Mouse (Mus musculus): ENCODE measurements around the gene Krtap4-6. TPM values are rescaled to one million over a fixed set of nuclear protein-coding genes. Genes with fewer than 3 reads are reported as not detected.
"Not testable (repeated sequence)": the region's sequence is repeated elsewhere in the genome, so short reads cannot be mapped to it uniquely, and the experiment has no call there.

Gene Krtap4-6
- not detected in 2 replicates for polyA plus RNA-seq (2015; fragmentation: Nextera tagmentation; extraction: Ambion mirVana)

GRCm38 (mm10) chr11:99665860-99666259, at the start of gene Krtap4-6:
Gene Krtap4-6 (minus strand): TSS chr11:99665960.
- no peak within 1 kb of the TSS for H3K4me3 ChIP-seq (ENCODE audit: low read length)
- H3K36me3 ChIP-seq (ENCODE audit: control insufficient read depth, insufficient read depth, low read length) = no peaks in the 10 kb centered on the region
- no peak within 1 kb of the TSS for H3K9ac ChIP-seq (ENCODE audit: low read depth, low read length)
- H3K27ac ChIP-seq (ENCODE audit: low read length) = no peak within 1 kb of the TSS
- H3K4me1 ChIP-seq (ENCODE audit: control insufficient read depth, insufficient read depth, low read length) = no peaks in the 10 kb centered on the region
- H3K4me2 ChIP-seq (ENCODE audit: low read depth, low read length) = no peak within 1 kb of the TSS
- no peaks in the 10 kb centered on the region for H3K9me3 ChIP-seq (ENCODE audit: control insufficient read depth, low read length)
- no peak for ATAC-seq
- H3K27me3 ChIP-seq (replicated peaks; ENCODE audit: control insufficient read depth, insufficient read depth, low read length) = no peaks in the 10 kb centered on the region

- no peak for ATAC-seq
- H3K9me3 ChIP-seq (ENCODE audit: control insufficient read depth, low read length) = no peaks in the 10 kb centered on the region
- no peak within 1 kb of the TSS for H3K4me3 ChIP-seq (ENCODE audit: low read length)
- no peaks in the 10 kb centered on the region for H3K36me3 ChIP-seq (ENCODE audit: control insufficient read depth, insufficient read depth, low read length)
- H3K4me2 ChIP-seq (ENCODE audit: low read depth, low read length) = no peak within 1 kb of the TSS
- H3K4me1 ChIP-seq (ENCODE audit: control insufficient read depth, insufficient read depth, low read length) = no peaks in the 10 kb centered on the region
- WGBS = 89% methylated on average over 1 of the region's 1 CpGs
- H3K9ac ChIP-seq (ENCODE audit: low read depth, low read length) = no peak within 1 kb of the TSS
- no peaks in the 10 kb centered on the region for H3K27me3 ChIP-seq (replicated peaks; ENCODE audit: control insufficient read depth, insufficient read depth, low read length)
- no peak within 1 kb of the TSS for H3K27ac ChIP-seq (ENCODE audit: low read length)
Observed at GRCm38 (mm10) chr11:99690463-99690862, 24.7 kb upstream of the Krtap4-6 start, which contains the start of gene Gm14190. Gene Gm14190 (minus strand): TSS chr11:99690740.

GRCm38 (mm10) chr11:99685235-99685634, 19.5 kb upstream of the Krtap4-6 start:
- H3K9me3 ChIP-seq (ENCODE audit: control insufficient read depth, low read length); ATAC-seq; H3K9ac ChIP-seq (ENCODE audit: low read depth, low read length); H3K4me2 ChIP-seq (ENCODE audit: low read depth, low read length); H3K27me3 ChIP-seq (replicated peaks; ENCODE audit: control insufficient read depth, insufficient read depth, low read length); H3K4me1 ChIP-seq (ENCODE audit: control insufficient read depth, insufficient read depth, low read length); H3K4me3 ChIP-seq (ENCODE audit: low read length); H3K27ac ChIP-seq (ENCODE audit: low read length); H3K36me3 ChIP-seq (ENCODE audit: control insufficient read depth, insufficient read depth, low read length): not testable (repeated sequence)
- WGBS = 75% methylated on average over 1 of the region's 1 CpGs

GRCm38 (mm10) chr11:99683481-99683880, 17.7 kb upstream of the Krtap4-6 start:
- whole genome bisulfite sequencing = 89% methylated on average over 2 of the region's 2 CpGs
- Histone ChIP-seq H3K27me3 (replicated peaks; ENCODE audit: control insufficient read depth, insufficient read depth, low read length) (no peaks in the 10 kb centered on the region), H3K36me3 (ENCODE audit: control insufficient read depth, insufficient read depth, low read length) (no peaks in the 10 kb centered on the region), H3K27ac (ENCODE audit: low read length) (no peak overlapping the region), H3K9ac (ENCODE audit: low read depth, low read length) (no peak overlapping the region), H3K4me2 (ENCODE audit: low read depth, low read length) (no peak overlapping the region), H3K9me3 (ENCODE audit: control insufficient read depth, low read length) (no peaks in the 10 kb centered on the region), H3K4me3 (ENCODE audit: low read length) (no peak overlapping the region), H3K4me1 (ENCODE audit: control insufficient read depth, insufficient read depth, low read length) (no peaks in the 10 kb centered on the region)
- no peak for ATAC-seq

GRCm38 (mm10) chr11:99662802-99663201, 3.0 kb downstream of the Krtap4-6 start:
- H3K27me3 ChIP-seq (replicated peaks; ENCODE audit: control insufficient read depth, insufficient read depth, low read length) = no peaks in the 10 kb centered on the region
- H3K36me3 ChIP-seq (ENCODE audit: control insufficient read depth, insufficient read depth, low read length) = no peaks in the 10 kb centered on the region
- H3K9me3 ChIP-seq (ENCODE audit: control insufficient read depth, low read length) = no peaks in the 10 kb centered on the region
- no peak for ATAC-seq
- no peak overlapping the region for H3K9ac ChIP-seq (ENCODE audit: low read depth, low read length)
- H3K4me3 ChIP-seq (ENCODE audit: low read length) = no peak overlapping the region
- no peak overlapping the region for H3K4me2 ChIP-seq (ENCODE audit: low read depth, low read length)
- no peaks in the 10 kb centered on the region for H3K4me1 ChIP-seq (ENCODE audit: control insufficient read depth, insufficient read depth, low read length)
- 83% methylated on average over 10 of the region's 10 CpGs for WGBS
- no peak overlapping the region for H3K27ac ChIP-seq (ENCODE audit: low read length)

GRCm38 (mm10) chr11:99659256-99659655, 6.5 kb downstream of the Krtap4-6 start:
- H3K9me3 ChIP-seq (ENCODE audit: control insufficient read depth, low read length) = no peaks in the 10 kb centered on the region
- no peaks in the 10 kb centered on the region for H3K36me3 ChIP-seq (ENCODE audit: control insufficient read depth, insufficient read depth, low read length)
- no peak overlapping the region for H3K27ac ChIP-seq (ENCODE audit: low read length)
- no peak overlapping the region for H3K4me3 ChIP-seq (ENCODE audit: low read length)
- H3K9ac ChIP-seq (ENCODE audit: low read depth, low read length) = no peak overlapping the region
- H3K27me3 ChIP-seq (replicated peaks; ENCODE audit: control insufficient read depth, insufficient read depth, low read length) = no peaks in the 10 kb centered on the region
- H3K4me2 ChIP-seq (ENCODE audit: low read depth, low read length) = no peak overlapping the region
- H3K4me1 ChIP-seq (ENCODE audit: control insufficient read depth, insufficient read depth, low read length) = no peaks in the 10 kb centered on the region
- no peak for ATAC-seq
- WGBS = 84% methylated on average over 4 of the region's 4 CpGs

GRCm38 (mm10) chr11:99658467-99659010, 7.2 kb downstream of the Krtap4-6 start, which contains the start of gene Gm11563:
Gene Gm11563 (minus strand): TSS chr11:99658960.
- not testable (repeated sequence) for H3K9ac ChIP-seq (ENCODE audit: low read depth, low read length); H3K4me3 ChIP-seq (ENCODE audit: low read length); H3K27me3 ChIP-seq (replicated peaks; ENCODE audit: control insufficient read depth, insufficient read depth, low read length); H3K27ac ChIP-seq (ENCODE audit: low read length); H3K4me1 ChIP-seq (ENCODE audit: control insufficient read depth, insufficient read depth, low read length); H3K9me3 ChIP-seq (ENCODE audit: control insufficient read depth, low read length); H3K36me3 ChIP-seq (ENCODE audit: control insufficient read depth, insufficient read depth, low read length); ATAC-seq; H3K4me2 ChIP-seq (ENCODE audit: low read depth, low read length)
- WGBS = 72% methylated on average over 10 of the region's 10 CpGs

GRCm38 (mm10) chr11:99657051-99657450, 8.7 kb downstream of the Krtap4-6 start:
- no peak overlapping the region for H3K4me3 ChIP-seq (ENCODE audit: low read length)
- no peak overlapping the region for H3K9ac ChIP-seq (ENCODE audit: low read depth, low read length)
- H3K4me1 ChIP-seq (ENCODE audit: control insufficient read depth, insufficient read depth, low read length) = no peaks in the 10 kb centered on the region
- no peak overlapping the region for H3K27ac ChIP-seq (ENCODE audit: low read length)
- H3K9me3 ChIP-seq (ENCODE audit: control insufficient read depth, low read length) = no peaks in the 10 kb centered on the region
- WGBS = 52% methylated on average over 5 of the region's 5 CpGs
- no peak overlapping the region for H3K4me2 ChIP-seq (ENCODE audit: low read depth, low read length)
- no peaks in the 10 kb centered on the region for H3K36me3 ChIP-seq (ENCODE audit: control insufficient read depth, insufficient read depth, low read length)
- ATAC-seq = no peak
- no peaks in the 10 kb centered on the region for H3K27me3 ChIP-seq (replicated peaks; ENCODE audit: control insufficient read depth, insufficient read depth, low read length)

GRCm38 (mm10) chr11:99650136-99650535, 15.6 kb downstream of the Krtap4-6 start, which contains the start of gene Gm11555:
Gene Gm11555 (minus strand): TSS chr11:99650236.
- WGBS = 79% methylated on average over 2 of the region's 2 CpGs
- no peaks in the 10 kb centered on the region for H3K27me3 ChIP-seq (replicated peaks; ENCODE audit: control insufficient read depth, insufficient read depth, low read length)
- no peaks in the 10 kb centered on the region for H3K36me3 ChIP-seq (ENCODE audit: control insufficient read depth, insufficient read depth, low read length)
- no peak within 1 kb of the TSS for H3K4me2 ChIP-seq (ENCODE audit: low read depth, low read length)
- H3K27ac ChIP-seq (ENCODE audit: low read length) = no peak within 1 kb of the TSS
- no peak for ATAC-seq
- H3K4me3 ChIP-seq (ENCODE audit: low read length) = no peak within 1 kb of the TSS
- H3K9me3 ChIP-seq (ENCODE audit: control insufficient read depth, low read length) = no peaks in the 10 kb centered on the region
- no peaks in the 10 kb centered on the region for H3K4me1 ChIP-seq (ENCODE audit: control insufficient read depth, insufficient read depth, low read length)
- no peak within 1 kb of the TSS for H3K9ac ChIP-seq (ENCODE audit: low read depth, low read length)

GRCm38 (mm10) chr11:99646444-99646843, 19.3 kb downstream of the Krtap4-6 start:
- Histone ChIP-seq H3K36me3 (ENCODE audit: control insufficient read depth, insufficient read depth, low read length) (no peaks in the 10 kb centered on the region), H3K27me3 (replicated peaks; ENCODE audit: control insufficient read depth, insufficient read depth, low read length) (no peaks in the 10 kb centered on the region), H3K4me1 (ENCODE audit: control insufficient read depth, insufficient read depth, low read length) (no peaks in the 10 kb centered on the region), H3K27ac (ENCODE audit: low read length) (no peak overlapping the region), H3K4me2 (ENCODE audit: low read depth, low read length) (no peak overlapping the region), H3K4me3 (ENCODE audit: low read length) (no peak overlapping the region), H3K9ac (ENCODE audit: low read depth, low read length) (no peak overlapping the region), H3K9me3 (ENCODE audit: control insufficient read depth, low read length) (no peaks in the 10 kb centered on the region)
- 88% methylated on average over 15 of the region's 15 CpGs for WGBS
- ATAC-seq = no peak
